32 mouse cellular contexts compared by ENCODE assay signal in genomic region chr12:25957547-25957946, GRCm38 (mm10).
DNase-seq lines count a peak whose midpoint lies in the region; ATAC-seq lines count a peak whose summit lies in the region.
"Had no signal": no experiment of that assay in that cellular context is flagged by ENCODE, and none has a peak within 500 bp of the region (broad histone marks: within the 10 kb centered on the region; RNA-seq: fewer than 3 reads in every experiment).

No protein-coding gene starts in this region.

- intact Hi-C loops in heart, postnatal 36 days (cut with DNase I) = no loop called here

- no peak overlapping the region for H3K4me2 ChIP-seq in midbrain, embryonic 14.5 days (ENCODE audit: low read length)
- H3K4me2 ChIP-seq: embryonic facial prominence, embryonic 13.5 days; forebrain, embryonic 15.5 days; heart, embryonic 15.5 days; hindbrain, embryonic 13.5 days; midbrain, embryonic 13.5 days; neural tube, embryonic 15.5 days had no signal

- H3K9ac ChIP-seq in midbrain, embryonic 14.5 days (replicated peaks; ENCODE audit: low read length) = no peak overlapping the region
- H3K9ac ChIP-seq: embryonic facial prominence, embryonic 13.5 days; forebrain, embryonic 15.5 days; heart, embryonic 15.5 days; hindbrain, embryonic 13.5 days; liver, embryonic 14.5 days; midbrain, embryonic 13.5 days; neural tube, embryonic 15.5 days had no signal

- H3K27me3 ChIP-seq in midbrain, embryonic 14.5 days (ENCODE audit: control insufficient read depth, insufficient read depth, low read length) = no peaks in the 10 kb centered on the region
- H3K27me3 ChIP-seq: CH12.LX; embryonic facial prominence, embryonic 13.5 days; forebrain, embryonic 15.5 days; heart, embryonic 15.5 days; hindbrain, embryonic 13.5 days; megakaryocyte, embryonic 14.5 days; midbrain, embryonic 13.5 days; neural tube, embryonic 15.5 days had no signal

- no peaks in the 10 kb centered on the region for H3K36me3 ChIP-seq in midbrain, embryonic 14.5 days (ENCODE audit: control insufficient read depth, insufficient read depth, low read length)
- H3K36me3 ChIP-seq: embryonic facial prominence, embryonic 13.5 days; forebrain, embryonic 10.5 days; forebrain, embryonic 15.5 days; heart, embryonic 10.5 days; heart, embryonic 15.5 days; hindbrain, embryonic 13.5 days; midbrain, embryonic 13.5 days; neural tube, embryonic 15.5 days had no signal

- WGBS in midbrain, embryonic 14.5 days = 97% methylated on average over 1 of the region's 1 CpGs

- H3K9me3 ChIP-seq in midbrain, embryonic 14.5 days (ENCODE audit: control insufficient read depth, low read length) = no peaks in the 10 kb centered on the region
- H3K9me3 ChIP-seq: embryonic facial prominence, embryonic 13.5 days; forebrain, embryonic 10.5 days; forebrain, embryonic 15.5 days; heart, embryonic 10.5 days; heart, embryonic 15.5 days; hindbrain, embryonic 13.5 days; megakaryocyte, embryonic 14.5 days; midbrain, embryonic 13.5 days; neural tube, embryonic 15.5 days had no signal

- no peak overlapping the region for H3K4me3 ChIP-seq in midbrain, embryonic 14.5 days (replicated peaks; ENCODE audit: low read depth, low read length)
- H3K4me3 ChIP-seq: embryonic facial prominence, embryonic 13.5 days; forebrain, embryonic 10.5 days; forebrain, embryonic 15.5 days; heart, embryonic 10.5 days; heart, embryonic 15.5 days; hindbrain, embryonic 13.5 days; megakaryocyte, embryonic 14.5 days; midbrain, embryonic 13.5 days; neural tube, embryonic 15.5 days had no signal

- ATAC-seq in midbrain, embryonic 14.5 days (ENCODE audit: low FRiP score, low TSS enrichment) = no peak
- ATAC-seq: forebrain, embryonic 15.5 days; midbrain, embryonic 13.5 days had no signal

- H3K27ac ChIP-seq in midbrain, embryonic 14.5 days (replicated peaks; ENCODE audit: low read depth, low read length) = no peak overlapping the region
- H3K27ac ChIP-seq: embryonic facial prominence, embryonic 13.5 days; forebrain, embryonic 10.5 days; forebrain, embryonic 15.5 days; heart, embryonic 10.5 days; heart, embryonic 15.5 days; hindbrain, embryonic 13.5 days; liver, embryonic 14.5 days; midbrain, embryonic 13.5 days; neural tube, embryonic 15.5 days; stomach, postnatal 0 days had no signal

- no peaks in the 10 kb centered on the region for H3K4me1 ChIP-seq in midbrain, embryonic 14.5 days (ENCODE audit: control insufficient read depth, insufficient read depth, low read length)
- H3K4me1 ChIP-seq: embryonic facial prominence, embryonic 13.5 days; forebrain, embryonic 10.5 days; forebrain, embryonic 15.5 days; heart, embryonic 10.5 days; heart, embryonic 15.5 days; hindbrain, embryonic 13.5 days; megakaryocyte, embryonic 14.5 days; midbrain, embryonic 13.5 days; neural tube, embryonic 15.5 days had no signal

- DNase-seq in heart, adult 11 months = peak; percentile 40
- no peak for DNase-seq in heart, postnatal 36 days
- DNase-seq in CD8-positive naive resting alpha-beta T cell, adult 2 months (ENCODE audit: low read depth in 2 of 2, low spot score in 2 of 2) = peak; percentile 28 to 53
- DNase-seq in induced T-regulatory cell, adult 2 months (ENCODE audit: low read depth) = peak; percentile 29
- DNase-seq in midbrain, embryonic 14.5 days = no peak
- no peak for DNase-seq in heart, adult 9 months (ENCODE audit: low spot score in 2 of 2)
- DNase-seq in right cerebral cortex, postnatal 36 days (ENCODE audit: low spot score in 2 of 2) = no peak
- DNase-seq: adrenal gland, postnatal 10 days; cerebellum, adult 8-10 months; cerebellum, postnatal 36 days; gastrocnemius, postnatal 36 days; heart, postnatal 4 days; kidney, adult 11 months; kidney, postnatal 14 days; layer of hippocampus, adult 9-11 months; liver; lung, adult 2 months; lung, postnatal 14 days; right cerebral cortex, postnatal 4 days; thymus, adult 18-20 months had no signal

Comparison
In these comparisons a context has a peak if more than half of its experiments do, and no peak if none do; other contexts are left out.
1. DNase-seq: peak in heart, adult 11 months (single experiment), CD8-positive naive resting alpha-beta T cell, adult 2 months (2 of 2) and induced T-regulatory cell, adult 2 months (single experiment); none in heart, postnatal 36 days (0 of 2), midbrain, embryonic 14.5 days (single experiment), heart, adult 9 months (0 of 2) and right cerebral cortex, postnatal 36 days (0 of 2).